Mouse (Mus musculus) adrenal gland, adult 2 months (tissue): Measurements from ENCODE around the gene Rps9. TPM values are rescaled to one million over a fixed set of nuclear protein-coding genes. Genes with fewer than 3 reads are reported as not detected.
"Not testable (repeated sequence)": the region's sequence is repeated elsewhere in the genome, so short reads cannot be mapped to it uniquely, and the experiment has no call there.

Experiments
- DNase-seq: peaks from one replicate; pipeline ENCODE4 v3.0.0; 2021
- microRNA-seq, 2 experiments: library from miRNA; unstranded; fragments of <30 nt; microRNA quantifications; one replicate each; pipeline ENCODE4 v1.2.0; 2021
- polyA plus RNA-seq: library from polyadenylated mRNA; depleted of rRNA; stranded (reverse); fragments of >200 nt; gene quantifications from 2 replicates; pipeline ENCODE4 v1.2.3, GENCODE M21; 2012; rRNA removed
- total RNA-seq, 2 experiments: library from RNA; stranded (reverse); gene quantifications; 2 replicates each; pipeline ENCODE4 v1.2.3; 2021

Gene Rps9
- total and polyA plus RNA-seq, 3 experiments: 285 to 988 (median 768) TPM

DNA sequence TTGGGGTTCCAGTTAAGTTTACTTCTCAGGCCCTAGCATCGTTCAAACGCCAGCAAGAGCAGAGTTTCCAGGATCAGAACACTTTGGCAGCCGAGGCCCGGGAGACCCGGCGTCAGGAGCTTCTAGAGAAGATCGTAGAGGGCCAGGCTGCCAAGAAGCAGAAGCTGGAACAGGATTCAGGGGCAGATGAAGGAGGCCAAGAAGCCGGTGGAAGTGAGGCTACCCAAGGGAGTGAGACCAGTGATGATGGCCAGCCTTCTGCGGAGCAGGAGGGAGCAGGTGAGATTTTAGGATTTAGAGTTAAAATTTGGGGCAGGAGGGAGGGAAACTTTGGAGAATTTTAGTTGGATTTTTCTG, 8.9 kb upstream of the Rps9 start:
- not testable (repeated sequence) for DNase-seq

GRCm38 (mm10) chr7:3698471-3698870, 5.3 kb upstream of the Rps9 start:
- no peak for DNase-seq

DNA sequence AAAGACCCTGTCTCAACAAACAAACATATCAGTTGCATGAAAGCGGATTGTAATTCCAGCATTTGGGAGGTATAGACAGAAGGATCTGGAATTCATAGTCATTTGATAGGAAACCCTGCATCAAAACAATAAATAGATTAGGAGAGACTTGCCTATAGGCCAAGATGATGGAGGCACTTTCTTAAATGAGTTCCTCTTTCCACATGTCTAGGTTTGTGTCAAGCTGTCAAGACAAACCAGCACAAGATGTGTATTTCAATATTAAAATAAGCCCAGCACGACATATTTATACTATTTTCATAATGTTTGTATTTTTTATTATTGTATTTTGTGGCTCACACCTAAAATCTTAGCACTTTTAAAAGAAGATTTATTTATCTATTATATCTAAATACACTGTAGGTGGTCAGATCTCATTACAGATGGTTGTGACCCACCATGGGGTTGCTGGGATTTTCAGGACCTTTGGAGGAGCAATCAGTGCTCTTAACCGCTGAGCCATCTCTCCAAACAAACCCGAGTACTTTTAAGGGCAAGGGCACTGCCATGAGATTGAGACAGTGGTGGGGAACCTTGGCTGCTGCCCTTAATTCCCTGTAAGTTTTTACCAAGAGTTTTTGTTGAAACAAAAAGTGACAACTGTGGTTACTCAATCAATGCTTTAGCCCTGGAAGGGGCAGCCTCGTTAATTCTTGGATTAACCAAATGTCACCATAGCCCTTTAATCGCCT, 480 bp upstream of the Rps9 start:
- no peak for DNase-seq

DNA sequence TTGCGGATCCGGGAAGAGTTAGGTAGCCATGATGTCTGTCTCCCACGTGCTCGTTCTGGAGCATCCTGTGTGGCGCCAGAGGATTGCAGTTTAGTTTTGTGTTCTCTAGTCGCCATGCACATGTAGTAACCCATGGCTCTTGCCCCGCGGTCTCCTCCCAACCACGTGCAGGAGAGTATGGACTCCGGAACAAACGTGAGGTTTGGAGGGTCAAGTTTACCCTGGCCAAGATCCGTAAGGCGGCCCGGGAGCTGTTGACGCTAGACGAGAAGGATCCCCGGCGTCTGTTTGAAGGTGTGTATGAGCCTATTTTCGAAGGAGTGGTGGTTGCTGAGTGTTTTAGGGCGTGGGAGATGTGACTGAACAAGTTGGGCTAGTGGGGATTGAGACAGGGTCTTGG, 682 bp downstream of the Rps9 start:
- no peak for DNase-seq

- DNase-seq: peak; percentile 36
Observed at GRCm38 (mm10) chr7:3705461-3705860, 1.7 kb downstream of the Rps9 start.

- no peak for DNase-seq
Observed at GRCm38 (mm10) chr7:3705911-3706310, 2.1 kb downstream of the Rps9 start.

DNA sequence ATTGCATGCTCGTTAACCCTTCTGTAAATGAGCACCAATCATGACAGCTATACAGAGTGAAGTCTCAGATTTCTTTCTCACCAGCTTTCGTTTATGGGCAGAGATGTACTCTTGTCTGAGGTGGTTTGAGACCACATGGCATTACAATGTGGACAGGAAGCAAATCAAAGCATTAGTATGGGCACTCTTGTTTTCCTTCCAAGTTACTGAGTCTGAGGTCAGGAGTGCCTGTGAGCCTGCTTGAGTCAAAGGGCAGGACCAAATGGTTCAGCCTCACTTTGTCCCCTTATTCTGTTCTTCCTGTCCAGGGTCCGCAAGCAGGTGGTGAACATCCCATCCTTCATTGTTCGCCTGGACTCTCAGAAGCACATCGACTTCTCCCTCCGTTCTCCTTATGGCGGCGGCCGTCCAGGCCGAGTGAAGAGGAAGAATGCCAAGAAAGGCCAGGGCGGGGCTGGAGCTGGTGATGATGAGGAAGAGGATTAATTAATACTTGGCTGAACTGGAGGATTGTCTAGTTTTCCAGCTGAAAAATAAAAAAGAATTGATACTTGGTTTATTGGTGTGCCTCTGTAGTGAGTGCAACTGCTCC, 2.6 kb downstream of the Rps9 start:
- DNase-seq: no peak

DNA sequence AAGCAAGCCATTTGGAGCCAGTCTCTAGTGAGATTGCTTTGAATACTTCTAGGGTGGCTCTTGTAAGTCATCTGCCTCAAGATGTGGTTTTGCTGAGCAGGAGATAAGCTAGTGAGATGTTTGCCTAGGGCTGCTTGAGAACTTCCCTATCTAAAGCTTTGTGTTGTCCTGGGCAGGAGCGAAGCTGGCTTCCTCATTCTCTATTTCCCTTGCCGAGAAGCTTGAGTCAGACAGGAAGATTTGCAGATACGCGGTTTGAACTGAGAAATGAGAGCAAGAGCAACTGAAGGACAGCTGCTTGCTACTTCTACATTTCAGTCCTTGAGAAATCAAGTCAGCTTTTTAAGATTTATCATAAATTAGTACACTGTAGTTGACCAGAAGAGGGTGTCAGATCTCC, 3.2 kb downstream of the Rps9 start:
- DNase-seq: no peak

GRCm38 (mm10) chr7:3707568-3708413, 4.0 kb downstream of the Rps9 start:
- no peak for DNase-seq

- not testable (repeated sequence) for DNase-seq
Observed at GRCm38 (mm10) chr7:3708447-3708980, 4.7 kb downstream of the Rps9 start.

DNA sequence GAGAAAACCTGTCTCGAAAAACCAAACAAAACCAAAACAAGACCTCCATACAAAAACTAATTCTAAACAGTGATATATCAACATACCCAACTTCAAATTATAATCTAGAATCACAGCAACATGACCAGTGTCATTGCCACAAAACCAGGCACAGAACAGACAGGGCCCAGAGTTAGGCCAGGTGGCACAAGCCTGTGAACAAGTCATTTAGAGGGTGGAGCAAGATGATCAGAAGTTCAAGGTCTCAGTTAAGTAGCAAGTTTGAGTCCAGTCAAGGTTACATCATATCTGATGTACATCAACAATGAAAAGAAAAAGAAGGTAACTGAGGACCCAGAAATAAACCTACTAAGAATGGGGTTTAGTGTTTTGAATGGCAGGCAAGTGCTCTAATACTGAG, 5.2 kb downstream of the Rps9 start:
- no peak for DNase-seq

DNA sequence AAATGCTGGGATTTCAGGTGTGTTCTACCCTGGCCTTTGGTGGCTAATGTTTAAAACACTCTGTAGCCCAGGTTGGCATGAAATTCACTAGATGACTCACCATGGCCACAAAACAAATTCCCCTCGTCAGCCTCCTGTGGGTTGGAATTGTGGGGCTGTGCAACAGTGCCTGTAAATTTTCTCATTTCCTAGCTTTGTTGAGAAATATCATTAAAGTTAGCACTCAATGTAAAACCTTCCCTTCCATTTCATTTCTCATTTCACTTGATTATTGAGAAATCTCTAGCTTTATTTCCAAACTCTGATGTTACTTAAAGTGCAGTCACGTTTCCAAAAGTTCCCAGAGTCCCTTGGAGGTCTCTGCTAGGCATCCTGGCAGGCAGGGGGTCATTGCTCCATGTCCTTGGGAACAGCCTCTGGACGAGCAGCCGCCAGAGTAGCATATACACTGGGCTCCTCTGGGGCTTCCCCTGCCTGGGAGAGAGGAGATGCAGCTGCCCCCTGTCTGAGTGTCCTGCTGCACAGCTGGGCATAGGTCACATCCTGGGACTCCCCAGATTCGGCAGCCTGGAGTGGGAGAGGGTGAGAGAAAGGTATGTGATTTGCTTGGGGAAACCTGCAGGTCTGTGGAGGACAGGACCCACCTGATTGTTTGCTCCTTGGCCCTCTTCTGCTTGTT, 8.6 kb downstream of the Rps9 start:
- DNase-seq: no peak

DNA sequence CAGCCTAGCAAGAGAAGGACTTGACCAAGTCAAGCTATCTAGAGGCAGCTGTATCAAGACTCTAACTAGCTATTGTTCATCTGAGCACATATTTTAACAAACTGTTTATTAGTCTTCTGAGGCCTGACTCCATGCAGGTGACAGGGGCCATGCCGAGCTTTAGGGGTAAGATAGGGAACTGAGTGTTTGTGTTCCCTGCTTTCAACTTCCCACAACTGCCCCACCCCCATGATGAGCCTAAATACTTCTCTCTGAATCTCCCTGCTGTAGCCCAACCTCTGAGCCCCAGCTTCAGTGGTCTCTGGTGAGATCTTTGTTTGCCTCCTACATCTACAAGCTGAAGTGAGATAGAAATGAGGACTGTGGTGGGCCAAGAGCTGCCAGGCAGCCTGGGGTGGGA, 11.5 kb downstream of the Rps9 start:
- DNase-seq: no peak

- not testable (repeated sequence) for DNase-seq
Observed at GRCm38 (mm10) chr7:3720268-3720667, 16.5 kb downstream of the Rps9 start, which contains the start of gene Pirb. TSS of gene Pirb (minus strand) at chr7:3720391.

GRCm38 (mm10) chr7:3725459-3725858, 21.7 kb downstream of the Rps9 start:
- not testable (repeated sequence) for DNase-seq

- not testable (repeated sequence) for DNase-seq
Observed at GRCm38 (mm10) chr7:3732675-3733074, 28.9 kb downstream of the Rps9 start.

Small RNAs within 50 kb of the gene (microRNA-seq; reads per million reads assigned to microRNA genes)
- 2.9 to 3.5 reads per million in 2 experiments for gene Mir3572

Other genes starting within 250 kb of the Rps9 start
- gene Tarm1, start 201.4 kb upstream of the Rps9 start, total RNA-seq: 1 to 10 TPM in 1 of 2 experiments, under 1 TPM in 1; 0.66 to 1.6 TPM
- 0.18 and 0.29 TPM in 2 replicates for gene Tarm1, start 201.4 kb upstream of the Rps9 start, polyA plus RNA-seq
- not detected for gene Oscar, start 87.8 kb upstream of the Rps9 start, total RNA-seq
- gene Oscar, start 87.8 kb upstream of the Rps9 start, polyA plus RNA-seq: 0.38 and 1.0 TPM in 2 replicates
- gene Ndufa3, start 86.6 kb upstream of the Rps9 start, total RNA-seq: 100 to 1,000 TPM; 829 to 842 TPM
- gene Ndufa3, start 86.6 kb upstream of the Rps9 start, polyA plus RNA-seq: 217 and 245 TPM in 2 replicates
- 10 to 100 TPM; 24.1 to 26.2 TPM for gene Tfpt, start 74.1 kb upstream of the Rps9 start, total RNA-seq
- 3.4 and 4.0 TPM in 2 replicates for gene Tfpt, start 74.1 kb upstream of the Rps9 start, polyA plus RNA-seq
- 10 to 100 TPM; 36.8 to 53.1 TPM for gene Prpf31, start 74.0 kb upstream of the Rps9 start, total RNA-seq
- gene Prpf31, start 74.0 kb upstream of the Rps9 start, polyA plus RNA-seq: 20.5 and 33.7 TPM in 2 replicates
- 10 to 100 TPM; 52.6 to 61.5 TPM for gene Cnot3, start 58.7 kb upstream of the Rps9 start, total RNA-seq
- gene Cnot3, start 58.7 kb upstream of the Rps9 start, polyA plus RNA-seq: 83.3 and 103 TPM in 2 replicates
- gene Leng1, start 38.2 kb upstream of the Rps9 start, total RNA-seq: 10 to 100 TPM; 13.2 to 14.4 TPM
- gene Leng1, start 38.2 kb upstream of the Rps9 start, polyA plus RNA-seq: 2.9 and 3.1 TPM in 2 replicates
- 10 to 100 TPM in 1 of 2 experiments, 1 to 10 TPM in 1; 9.3 to 12.5 TPM for gene Tmc4, start 26.4 kb upstream of the Rps9 start, total RNA-seq
- 14.9 and 18.2 TPM in 2 replicates for gene Tmc4, start 26.4 kb upstream of the Rps9 start, polyA plus RNA-seq
- gene Tsen34, start 11.1 kb upstream of the Rps9 start, total RNA-seq: 100 to 1,000 TPM in 1 of 2 experiments, 10 to 100 TPM in 1; 80.4 to 106 TPM
- 240 and 250 TPM in 2 replicates for gene Tsen34, start 11.1 kb upstream of the Rps9 start, polyA plus RNA-seq
- 10 to 100 TPM; 65.4 to 74.4 TPM for gene Mboat7, start 10.5 kb upstream of the Rps9 start, total RNA-seq
- 102 and 133 TPM in 2 replicates for gene Mboat7, start 10.5 kb upstream of the Rps9 start, polyA plus RNA-seq
- 1 to 10 TPM; 2.4 to 3.2 TPM for gene Pirb, start 16.4 kb downstream of the Rps9 start, total RNA-seq
- 5.6 and 7.3 TPM in 2 replicates for gene Pirb, start 16.4 kb downstream of the Rps9 start, polyA plus RNA-seq
- gene Gm15448, start 121.7 kb downstream of the Rps9 start, total RNA-seq: under 1 TPM; 0.40 to 0.41 TPM
- gene Gm15448, start 121.7 kb downstream of the Rps9 start, polyA plus RNA-seq: 0.19 TPM in 1 of 2 replicates, not detected in the other
- gene Pira2, start 141.1 kb downstream of the Rps9 start, total RNA-seq: under 1 TPM; 0.17 to 0.55 TPM
- gene Pira2, start 141.1 kb downstream of the Rps9 start, polyA plus RNA-seq: 0.30 and 0.44 TPM in 2 replicates
- under 1 TPM; 0.28 to 0.49 TPM for gene Gm14548, start 194.1 kb downstream of the Rps9 start, total RNA-seq
- gene Gm14548, start 194.1 kb downstream of the Rps9 start, polyA plus RNA-seq: 0.36 and 0.74 TPM in 2 replicates
- under 1 TPM; 0.38 to 0.49 TPM for gene Lilra6, start 211.5 kb downstream of the Rps9 start, total RNA-seq
- 0.24 and 0.33 TPM in 2 replicates for gene Lilra6, start 211.5 kb downstream of the Rps9 start, polyA plus RNA-seq